Mouse (Mus musculus): ENCODE results near the gene Gm9758. TPM values are rescaled to one million over a fixed set of nuclear protein-coding genes. Genes with fewer than 3 reads are reported as not detected.
"Not testable (repeated sequence)": the region's sequence is repeated elsewhere in the genome, so short reads cannot be mapped to it uniquely, and the experiment has no call there.

The Gm9758 gene
- polyA plus RNA-seq (2015; fragmentation: Nextera tagmentation; extraction: Ambion mirVana), result not detected in 2 replicates

- not testable (repeated sequence) for DNase-seq (ENCODE audit: low spot score)
These were observed at the start of gene Gm9758 for GRCm38 (mm10) chr5:14914799-14915198. Gene Gm9758 (minus strand): TSS chr5:14914899.

- peak; percentile 1 for DNase-seq (ENCODE audit: low spot score)
These were observed 49.1 kb upstream of the Gm9758 start for GRCm38 (mm10) chr5:14963821-14964220.

- not testable (repeated sequence) for DNase-seq (ENCODE audit: low spot score)
These were observed 46.8 kb upstream of the Gm9758 start for GRCm38 (mm10) chr5:14961502-14961901.

GRCm38 (mm10) chr5:14955928-14956706 is 41.4 kb upstream of the Gm9758 start:
- not testable (repeated sequence) for DNase-seq (ENCODE audit: low spot score)

GRCm38 (mm10) chr5:14953587-14953986 is 38.9 kb upstream of the Gm9758 start:
- not testable (repeated sequence) for DNase-seq (ENCODE audit: low spot score)

- DNase-seq (ENCODE audit: low spot score), result peak; percentile 1
These were observed 38.0 kb upstream of the Gm9758 start for GRCm38 (mm10) chr5:14952749-14953148.

- peak; percentile 2 for DNase-seq (ENCODE audit: low spot score)
These were observed 37.1 kb upstream of the Gm9758 start for GRCm38 (mm10) chr5:14951822-14952221.

- DNase-seq (ENCODE audit: low spot score), result not testable (repeated sequence)
These were observed 32.9 kb upstream of the Gm9758 start for GRCm38 (mm10) chr5:14947482-14948198.

GRCm38 (mm10) chr5:14945524-14945923 is 30.8 kb upstream of the Gm9758 start:
- DNase-seq (ENCODE audit: low spot score), result not testable (repeated sequence)

- not testable (repeated sequence) for DNase-seq (ENCODE audit: low spot score)
These were observed 26.3 kb upstream of the Gm9758 start for GRCm38 (mm10) chr5:14941043-14941442.

- DNase-seq (ENCODE audit: low spot score), result not testable (repeated sequence)
These were observed 23.6 kb upstream of the Gm9758 start, which contains the start of gene Speer4e for GRCm38 (mm10) chr5:14938329-14938728. Gene Speer4e (minus strand): TSS chr5:14938429.

- not testable (repeated sequence) for DNase-seq (ENCODE audit: low spot score)
These were observed 19.0 kb upstream of the Gm9758 start for GRCm38 (mm10) chr5:14933721-14934120.

GRCm38 (mm10) chr5:14927047-14927446 is 12.3 kb upstream of the Gm9758 start:
- DNase-seq (ENCODE audit: low spot score), result not testable (repeated sequence)

GRCm38 (mm10) chr5:14914361-14914760 is 338 bp downstream of the Gm9758 start:
- DNase-seq (ENCODE audit: low spot score), result not testable (repeated sequence)

- not testable (repeated sequence) for DNase-seq (ENCODE audit: low spot score)
These were observed 11.2 kb downstream of the Gm9758 start for GRCm38 (mm10) chr5:14903539-14903938.

GRCm38 (mm10) chr5:14892242-14892641 is 22.5 kb downstream of the Gm9758 start:
- DNase-seq (ENCODE audit: low spot score), result no peak

GRCm38 (mm10) chr5:14885291-14885690 is 29.4 kb downstream of the Gm9758 start:
- DNase-seq (ENCODE audit: low spot score), result not testable (repeated sequence)

Other genes starting within 250 kb of the Gm9758 start
- gene Speer4e, start 23.5 kb upstream of the Gm9758 start, polyA plus RNA-seq (2015; fragmentation: Nextera tagmentation; extraction: Ambion mirVana), result not detected in 2 replicates
- gene Gm10354, start 64.0 kb upstream of the Gm9758 start, polyA plus RNA-seq (2015; fragmentation: Nextera tagmentation; extraction: Ambion mirVana), result 0.18 TPM in 1 of 2 replicates, not detected in the other
- gene Gm17019, start 118.1 kb upstream of the Gm9758 start, polyA plus RNA-seq (2015; fragmentation: Nextera tagmentation; extraction: Ambion mirVana), result not detected in 2 replicates